Mouse (Mus musculus) G1E (cell line): ENCODE measurements at regions not wholly inside any gene's neighbourhood (a gene's known extent, or its start where the extent isn't known, plus 50 kb on each side); places are given as distances from the start of the nearest gene placed in this dataset.

ENCODE experiments used
- CTCF ChIP-seq: IDR thresholded peaks from 2 replicates; pipeline ENCODE4 v1.5.1; 2012; ENCODE audit warnings: low read depth, low read length, inconsistent platforms, mixed read lengths
- GATA1 ChIP-seq: IDR thresholded peaks from 2 replicates; pipeline ENCODE4 v1.6.1; 2012; ENCODE audit warnings: borderline replicate concordance, low read length, inconsistent platforms, mixed read lengths
- GATA2 ChIP-seq: IDR thresholded peaks from 2 replicates; pipeline ENCODE4 v1.6.1; 2012; ENCODE audit warnings: low read depth, low read length, inconsistent platforms, borderline replicate concordance
- POLR2AphosphoS5 ChIP-seq: IDR thresholded peaks from 2 replicates; pipeline ENCODE4 v1.6.1; 2012; ENCODE audit warnings: low read depth, low read length, inconsistent platforms; ENCODE audit not compliant: insufficient replicate concordance
- TAL1 ChIP-seq: conservative IDR thresholded peaks from 2 replicates; pipeline ENCODE4 v1.6.1; 2012; ENCODE audit warnings: low read depth, low read length, inconsistent platforms, mixed read lengths

DNA sequence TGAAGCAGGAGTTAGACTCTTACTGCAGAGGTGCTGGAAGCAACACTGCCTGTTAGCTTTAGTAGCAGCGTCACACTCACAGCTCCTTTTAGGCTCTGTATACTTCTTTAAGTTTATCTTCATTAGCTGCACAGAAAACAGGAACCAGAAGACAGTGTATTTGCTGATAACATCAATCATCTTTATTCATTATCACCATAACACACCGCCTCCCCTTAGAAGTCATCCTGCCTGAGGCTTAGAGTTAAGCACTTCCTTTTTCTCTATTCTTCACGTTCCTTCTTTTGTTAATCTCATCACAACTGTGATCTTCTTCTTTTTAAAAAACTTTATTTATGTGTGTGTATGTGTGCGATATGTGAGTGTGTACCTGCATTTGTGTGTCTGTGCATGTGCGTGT lies 276.9 kb downstream of the Mex3b start:
- TF ChIP-seq CTCF = no peak
- TF ChIP-seq POLR2AphosphoS5 = no peak
- TF ChIP-seq GATA1 = no peak
- no peak for TF ChIP-seq GATA2
- TF ChIP-seq TAL1 = peak; percentile 54; the same call in 1 of the 2 replicates
